Mouse (Mus musculus) MEL (cell line): ENCODE results near the gene Sycp1. TPM values are rescaled to one million over a fixed set of nuclear protein-coding genes. Genes with fewer than 3 reads are reported as not detected.

ENCODE experiments used
- DNase-seq: peaks from one replicate; pipeline ENCODE4 v3.0.0; 2011; ENCODE audit warnings: low read depth, low spot score
- H3K27ac ChIP-seq: 2 replicates; pipeline ENCODE4 v1.5.1; 2012; ENCODE audit warnings: low read depth, mild to moderate bottlenecking, control low read depth, low read length, moderate library complexity; ENCODE audit not compliant: control insufficient read depth
- H3K27me3 ChIP-seq, 2 experiments: fragments of 150-350 bp in 1 of 2; sonication (generic) in 1 of 2; 2 replicates each; pipeline ENCODE4 v1.6.1; 2012; ENCODE audit warnings: low read length in 2 of 2, mild to moderate bottlenecking in 2 of 2, improper control_type of control experiment in 1 of 2, moderate library complexity in 1 of 2; ENCODE audit not compliant: insufficient read depth in 2 of 2, control insufficient read depth in 1 of 2
- H3K36me3 ChIP-seq, 2 experiments: 2 replicates each; pipeline ENCODE4 v1.6.1; 2012 to 2014; ENCODE audit warnings: low read length in 2 of 2, improper control_type of control experiment in 1 of 2, inconsistent platforms in 1 of 2, mild to moderate bottlenecking in 1 of 2; ENCODE audit not compliant: insufficient read depth in 2 of 2, control insufficient read depth in 1 of 2
- H3K4me1 ChIP-seq, 2 experiments: fragments of 150-350 bp in 1 of 2; sonication (generic) in 1 of 2; 2 replicates each; pipeline ENCODE4 v1.6.1; 2012; ENCODE audit warnings: low read length in 2 of 2, improper control_type of control experiment in 1 of 2, mild to moderate bottlenecking in 1 of 2; ENCODE audit not compliant: insufficient read depth in 2 of 2, control insufficient read depth in 1 of 2
- H3K4me3 ChIP-seq, 2 experiments: fragments of 150-350 bp in 1 of 2; sonication (generic) in 1 of 2; 2 replicates each; pipeline ENCODE4 v1.5.1; 2012; ENCODE audit warnings: low read depth in 2 of 2, low read length in 2 of 2, mild to moderate bottlenecking in 2 of 2, moderate library complexity in 2 of 2, control low read depth in 1 of 2, improper control_type of control experiment in 1 of 2; ENCODE audit not compliant: control insufficient read depth in 1 of 2, insufficient read depth in 1 of 2
- H3K79me2 ChIP-seq: 2 replicates; pipeline ENCODE4 v1.6.1; 2012; ENCODE audit warnings: mild to moderate bottlenecking, low read length, moderate library complexity; ENCODE audit not compliant: control insufficient read depth, poor library complexity, insufficient read depth
- H3K9ac ChIP-seq: 2 replicates; pipeline ENCODE4 v1.6.1; 2012; ENCODE audit warnings: low read depth, mild to moderate bottlenecking, control low read depth, low read length, moderate library complexity; ENCODE audit not compliant: control insufficient read depth, poor library complexity, severe bottlenecking
- H3K9me3 ChIP-seq: fragments of 150-350 bp; sonication (generic); replicated peaks from 2 replicates; pipeline ENCODE4 v1.6.1; 2012; ENCODE audit warnings: mild to moderate bottlenecking, low read length, improper control_type of control experiment, moderate library complexity; ENCODE audit not compliant: insufficient read depth
- BHLHE40 ChIP-seq: IDR thresholded peaks from 2 replicates; pipeline ENCODE4 v1.6.1; 2012; ENCODE audit warnings: low read depth, mild to moderate bottlenecking, inconsistent platforms, low read length, improper control_type of control experiment, borderline replicate concordance
- CHD2 ChIP-seq: IDR thresholded peaks from 2 replicates; pipeline ENCODE4 v1.6.1; 2011; ENCODE audit warnings: low read length, improper control_type of control experiment
- CTCF ChIP-seq, 3 experiments: IDR thresholded peaks in 2 of 3; conservative IDR thresholded peaks in 1 of 3; 2 replicates each; pipeline ENCODE4 v1.5.1; 2011 to 2012; ENCODE audit warnings: low read length in 3 of 3, low read depth in 2 of 3, mild to moderate bottlenecking in 2 of 3, improper control_type of control experiment in 1 of 3, inconsistent platforms in 1 of 3, mixed read lengths in 1 of 3, moderate library complexity in 1 of 3; ENCODE audit not compliant: control insufficient read depth in 1 of 3, insufficient read depth in 1 of 3, poor library complexity in 1 of 3, severe bottlenecking in 1 of 3
- E2F4 ChIP-seq: IDR thresholded peaks from 2 replicates; pipeline ENCODE4 v1.6.1; 2011; ENCODE audit warnings: low read depth, low read length, improper control_type of control experiment, borderline replicate concordance
- EP300 ChIP-seq, 2 experiments: IDR thresholded peaks; 2 replicates each; pipeline ENCODE4 v1.6.1; 2011; ENCODE audit warnings: improper control_type of control experiment in 2 of 2, low read length in 2 of 2, low read depth in 1 of 2, mild to moderate bottlenecking in 1 of 2
- ETS1 ChIP-seq: IDR thresholded peaks from 2 replicates; pipeline ENCODE4 v1.6.1; 2012; ENCODE audit warnings: low read depth, mild to moderate bottlenecking, inconsistent platforms, low read length, improper control_type of control experiment, moderate library complexity
- GATA1 ChIP-seq: IDR thresholded peaks from 2 replicates; pipeline ENCODE4 v1.6.1; 2011; ENCODE audit warnings: low read depth, low read length, improper control_type of control experiment
- HCFC1 ChIP-seq: IDR thresholded peaks from 2 replicates; pipeline ENCODE4 v1.6.1; 2012; ENCODE audit warnings: low read depth, mild to moderate bottlenecking, inconsistent platforms, low read length, improper control_type of control experiment, moderate library complexity
- JUND ChIP-seq: IDR thresholded peaks from 2 replicates; pipeline ENCODE4 v1.6.1; 2011; ENCODE audit warnings: low read depth, mild to moderate bottlenecking, improper control_type of control experiment, low read length
- MAFK ChIP-seq: IDR thresholded peaks from 2 replicates; pipeline ENCODE4 v1.6.1; 2011; ENCODE audit warnings: low read depth, mild to moderate bottlenecking, low read length, improper control_type of control experiment, borderline replicate concordance
- MEF2A ChIP-seq: IDR thresholded peaks from 2 replicates; pipeline ENCODE4 v1.6.1; 2014; ENCODE audit warnings: low read depth, mild to moderate bottlenecking, inconsistent platforms, low read length, improper control_type of control experiment; ENCODE audit not compliant: poor library complexity, insufficient replicate concordance, severe bottlenecking; ENCODE audit errors: extremely low read depth
- MYC ChIP-seq: IDR thresholded peaks from 2 replicates; pipeline ENCODE4 v1.6.1; 2011; ENCODE audit warnings: low read depth, mild to moderate bottlenecking, low read length, improper control_type of control experiment, moderate library complexity
- NELFE ChIP-seq: IDR thresholded peaks from 2 replicates; pipeline ENCODE4 v1.6.1; 2011; ENCODE audit warnings: low read depth, low read length, improper control_type of control experiment
- NRF1 ChIP-seq: IDR thresholded peaks from 2 replicates; pipeline ENCODE4 v1.6.1; 2014; ENCODE audit warnings: low read depth, mild to moderate bottlenecking, inconsistent platforms, low read length, improper control_type of control experiment, moderate library complexity; ENCODE audit not compliant: poor library complexity, insufficient read depth, severe bottlenecking
- POLR2A ChIP-seq, 2 experiments: IDR thresholded peaks; 2 replicates each; pipeline ENCODE4 v1.6.1; 2011 to 2012; ENCODE audit warnings: low read length in 2 of 2, mild to moderate bottlenecking in 2 of 2, control low read depth in 1 of 2, improper control_type of control experiment in 1 of 2, low read depth in 1 of 2, moderate library complexity in 1 of 2; ENCODE audit not compliant: control insufficient read depth in 1 of 2, insufficient read depth in 1 of 2, poor library complexity in 1 of 2
- POLR2AphosphoS2 ChIP-seq: IDR thresholded peaks from 2 replicates; pipeline ENCODE4 v1.6.1; 2011; ENCODE audit warnings: low read length, improper control_type of control experiment
- POLR2AphosphoS5 ChIP-seq: IDR thresholded peaks from 2 replicates; pipeline ENCODE4 v1.6.1; 2012; ENCODE audit warnings: low read depth, borderline replicate concordance, mild to moderate bottlenecking, inconsistent platforms, low read length, moderate library complexity, mixed read lengths
- SIN3A ChIP-seq: IDR thresholded peaks from 2 replicates; pipeline ENCODE4 v1.6.1; 2012; ENCODE audit warnings: low read length, improper control_type of control experiment, inconsistent platforms
- TBP ChIP-seq: IDR thresholded peaks from 2 replicates; pipeline ENCODE4 v1.8.0; 2011; ENCODE audit warnings: low read depth, low read length, improper control_type of control experiment
- UBTF ChIP-seq: IDR thresholded peaks from 2 replicates; pipeline ENCODE4 v1.6.1; 2012; ENCODE audit warnings: low read depth, mild to moderate bottlenecking, inconsistent platforms, low read length, improper control_type of control experiment, moderate library complexity, borderline replicate concordance; ENCODE audit not compliant: insufficient read depth
- USF1 ChIP-seq: IDR thresholded peaks from 2 replicates; pipeline ENCODE4 v1.6.1; 2014; ENCODE audit warnings: low read depth, mild to moderate bottlenecking, inconsistent platforms, low read length, improper control_type of control experiment, moderate library complexity
- USF2 ChIP-seq, 2 experiments: IDR thresholded peaks; 2 replicates each; pipeline ENCODE4 v1.6.1; 2011 to 2012; ENCODE audit warnings: improper control_type of control experiment in 2 of 2, low read length in 2 of 2, borderline replicate concordance in 1 of 2, inconsistent platforms in 1 of 2, low read depth in 1 of 2, mild to moderate bottlenecking in 1 of 2; ENCODE audit not compliant: insufficient read depth in 1 of 2
- ZC3H11A ChIP-seq: IDR thresholded peaks from 2 replicates; pipeline ENCODE4 v1.6.1; 2012; ENCODE audit warnings: low read depth, mild to moderate bottlenecking, inconsistent platforms, low read length, improper control_type of control experiment
- ZKSCAN1 ChIP-seq: IDR thresholded peaks from 2 replicates; pipeline ENCODE4 v1.6.1; 2012; ENCODE audit warnings: low read depth, mild to moderate bottlenecking, inconsistent platforms, low read length, improper control_type of control experiment, moderate library complexity
- ZMIZ1 ChIP-seq: IDR thresholded peaks from 2 replicates; pipeline ENCODE4 v1.6.1; 2012; ENCODE audit warnings: low read depth, mild to moderate bottlenecking, inconsistent platforms, low read length, improper control_type of control experiment, moderate library complexity
- polyA plus RNA-seq, 2 experiments: library from polyadenylated mRNA; stranded (reverse) in 1 of 2; unstranded in 1 of 2; fragments of >175 nt in 1 of 2; fragments of >200 nt in 1 of 2; gene quantifications; 2 replicates each; pipeline versions ENCODE4 v1.2.1 to v1.2.4; 2012; ENCODE audit warnings: low replicate concordance in 2 of 2, low read depth in 1 of 2; ENCODE audit not compliant: insufficient read length in 2 of 2, insufficient read depth in 1 of 2, missing spikeins in 1 of 2
- total RNA-seq: library from RNA; depleted of rRNA; stranded (reverse); fragments of 300-350 nt; gene quantifications from 2 replicates; pipeline ENCODE4 v1.2.3, GENCODE M21; 2012

Gene Sycp1
- total and polyA plus RNA-seq, 3 experiments = 0.08 to 4.3 TPM; not detected in 1

DNA sequence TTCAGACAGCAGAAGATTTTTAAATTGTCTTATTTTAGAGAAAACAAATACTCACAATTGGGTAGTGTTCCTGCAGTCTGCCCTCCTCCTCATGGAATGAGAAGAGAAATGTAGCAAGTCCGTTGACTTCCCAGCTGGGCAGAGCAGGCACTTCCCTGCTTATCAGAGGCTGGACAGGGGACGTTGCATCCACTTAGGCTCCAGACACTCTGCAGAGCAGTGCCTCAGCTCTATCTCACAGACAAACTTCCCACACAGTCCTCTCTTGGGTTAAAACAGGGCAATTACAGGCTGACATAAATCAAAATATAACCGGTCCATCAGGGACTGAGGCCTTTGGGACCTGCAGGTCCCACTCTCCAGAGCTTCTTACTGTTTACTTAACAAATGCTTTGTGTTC lies 28.1 kb upstream of the Sycp1 start, which contains the start of gene Nr1h5:
Gene Nr1h5, minus strand, starts transcription at position 101 of the 400 bp plus-strand sequence.
- Histone ChIP-seq H3K4me1 (no peaks in the 10 kb centered on the region), H3K4me3 (no peak within 1 kb of the TSS), H3K27ac (no peak within 1 kb of the TSS), H3K9ac (no peak within 1 kb of the TSS), H3K79me2 (no peaks in the 10 kb centered on the region), H3K9me3 (no peaks in the 10 kb centered on the region), H3K36me3 (no peaks in the 10 kb centered on the region), H3K27me3 (peaks cover 0 to 2% of the 10 kb centered on the region in 2 experiments; a peak in 1 of 4 replicates)
- TF ChIP-seq ZKSCAN1 (no peak), POLR2AphosphoS5 (no peak), UBTF (no peak), EP300 (IDR thresholded peaks at IDR 0.05; ENCODE audit: low read depth in 1 of 2, low read length in 2 of 2) (no peak), POLR2AphosphoS2 (no peak), POLR2A (IDR thresholded peaks at IDR 0.05; ENCODE audit: control insufficient read depth in 1 of 2, insufficient read depth in 1 of 2, low read depth in 1 of 2, low read length in 2 of 2, poor library complexity in 1 of 2) (no peak), CHD2 (no peak), JUND (no peak), SIN3A (no peak), TBP (no peak), MEF2A (no peak), BHLHE40 (no peak), USF1 (no peak), MAFK (no peak), GATA1 (no peak), ZMIZ1 (no peak)
- no peak for DNase-seq

- Histone ChIP-seq H3K9me3 (no peaks in the 10 kb centered on the region), H3K36me3 (no peaks in the 10 kb centered on the region), H3K27ac (no peak overlapping the region), H3K4me3 (no peak overlapping the region), H3K9ac (no peak overlapping the region), H3K27me3 (peaks cover 0 to 9% of the 10 kb centered on the region in 2 experiments; a peak in 3 of 4 replicates), H3K79me2 (no peaks in the 10 kb centered on the region), H3K4me1 (no peaks in the 10 kb centered on the region)
- DNase-seq = no peak
- no peak for TF ChIP-seq CTCF (IDR thresholded peaks at IDR 0.05 in 2 of 3, conservative IDR thresholded peaks at IDR 0.05 in 1 of 3; ENCODE audit: control insufficient read depth in 1 of 3, insufficient read depth in 1 of 3, low read depth in 2 of 3, low read length in 3 of 3, poor library complexity in 1 of 3, severe bottlenecking in 1 of 3)
- no peak for TF ChIP-seq POLR2A (IDR thresholded peaks at IDR 0.05; ENCODE audit: control insufficient read depth in 1 of 2, insufficient read depth in 1 of 2, low read depth in 1 of 2, low read length in 2 of 2, poor library complexity in 1 of 2)
- no peak for TF ChIP-seq ETS1
- TF ChIP-seq JUND = no peak
- TF ChIP-seq E2F4 = no peak
- no peak for TF ChIP-seq HCFC1
- TF ChIP-seq NELFE = no peak
- TF ChIP-seq USF2 (IDR thresholded peaks at IDR 0.05; ENCODE audit: borderline replicate concordance in 1 of 2, insufficient read depth in 1 of 2, low read depth in 1 of 2, low read length in 2 of 2) = no peak
- TF ChIP-seq NRF1 = no peak
- no peak for TF ChIP-seq CHD2
- TF ChIP-seq ZC3H11A = no peak
- no peak for TF ChIP-seq MYC
- no peak for TF ChIP-seq USF1
Measured at GRCm38 (mm10) chr3:102955596-102955995, 19.7 kb upstream of the Sycp1 start.
